9 mouse cellular contexts compared by ENCODE assay signal in the genomic region with DNA sequence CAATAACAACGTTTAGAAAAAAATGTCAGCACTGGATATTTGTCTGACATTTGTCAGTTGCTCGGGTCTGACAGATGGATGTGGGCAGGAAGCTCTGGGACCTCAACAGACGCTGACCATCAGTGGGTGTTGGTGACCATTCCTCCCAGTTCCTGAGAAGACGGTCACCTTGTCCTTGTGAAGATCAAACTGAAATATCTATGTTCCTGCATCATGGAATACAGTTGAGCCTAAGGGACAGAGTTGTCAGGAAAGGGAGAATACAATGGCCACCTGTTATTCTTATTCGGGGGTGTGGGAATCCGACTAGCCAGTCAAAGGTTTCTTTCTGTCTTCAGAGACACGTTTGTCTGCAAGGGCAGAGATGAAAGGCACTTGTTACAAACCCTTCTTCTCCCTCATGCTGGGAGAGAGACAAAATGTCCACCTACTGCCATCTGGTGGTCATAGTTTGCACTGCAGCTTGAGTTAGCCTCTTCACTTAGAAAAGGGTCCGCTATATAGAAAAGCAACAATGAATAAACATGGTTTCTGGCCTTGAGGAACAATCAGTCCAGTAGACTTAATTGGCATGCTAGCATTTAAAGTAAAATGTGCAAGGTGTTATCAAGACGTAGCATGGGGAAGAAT. TPM values are rescaled to one million over a fixed set of nuclear protein-coding genes. Genes with fewer than 3 reads are reported as not detected.
A peak's percentile ranks its signal among the peaks of the same experiment; 100 is the strongest.
DNase-seq lines count a peak whose midpoint lies in the region; ATAC-seq and TF ChIP-seq lines count a peak whose summit lies in the region.
"Had no signal": no experiment of that assay in that cellular context is flagged by ENCODE, and none has a peak within 500 bp of the region (broad histone marks: within the 10 kb centered on the region; RNA-seq: fewer than 3 reads in every experiment).

No protein-coding gene starts in this region.

- no peaks in the 10 kb centered on the region for H3K27me3 ChIP-seq in embryonic facial prominence, embryonic 11.5 days (ENCODE audit: control insufficient read depth, insufficient read depth, low read length)
- no peaks in the 10 kb centered on the region for H3K27me3 ChIP-seq in liver, postnatal 0 days (ENCODE audit: insufficient read depth, low read length)
- no peaks in the 10 kb centered on the region for H3K27me3 ChIP-seq in neural tube, embryonic 14.5 days (ENCODE audit: control insufficient read depth, insufficient read depth, low read length)

- WGBS in embryonic facial prominence, embryonic 11.5 days: 37% methylated on average over 9 of the region's 9 CpGs
- 37% methylated on average over 9 of the region's 9 CpGs for WGBS in liver, postnatal 0 days (ENCODE audit: insufficient replicate concordance)
- 38% methylated on average over 9 of the region's 9 CpGs for WGBS in neural tube, embryonic 14.5 days

- H3K4me2 ChIP-seq in embryonic facial prominence, embryonic 11.5 days (ENCODE audit: low read depth, low read length): no peak overlapping the region
- H3K4me2 ChIP-seq in liver, postnatal 0 days (ENCODE audit: low read depth, low read length): no peak overlapping the region
- no peak overlapping the region for H3K4me2 ChIP-seq in neural tube, embryonic 14.5 days (ENCODE audit: low read depth, low read length)

- H3K4me3 ChIP-seq in embryonic facial prominence, embryonic 11.5 days (ENCODE audit: low read depth, low read length): no peak overlapping the region
- H3K4me3 ChIP-seq in liver, postnatal 0 days (ENCODE audit: low read depth, low read length): no peak overlapping the region
- H3K4me3 ChIP-seq in neural tube, embryonic 14.5 days (ENCODE audit: low read depth, low read length): no peak overlapping the region
- H3K4me3 ChIP-seq: erythroblast, embryonic 14.5 days had no signal

- no peak for TF ChIP-seq EP300 in liver, postnatal 0 days (IDR thresholded peaks at IDR 0.05; ENCODE audit: low read depth)

- no peak overlapping the region for H3K27ac ChIP-seq in embryonic facial prominence, embryonic 11.5 days (replicated peaks; ENCODE audit: low read depth, low read length)
- no peak overlapping the region for H3K27ac ChIP-seq in liver, postnatal 0 days (ENCODE audit: low read depth)
- no peak overlapping the region for H3K27ac ChIP-seq in neural tube, embryonic 14.5 days (ENCODE audit: low read depth, low read length)

- no peak for ATAC-seq in embryonic facial prominence, embryonic 11.5 days (replicated peaks; ENCODE audit: insufficient number of reproducible peaks, low FRiP score, low TSS enrichment, low read depth)
- ATAC-seq in liver, postnatal 0 days: no peak
- ATAC-seq in neural tube, embryonic 14.5 days (ENCODE audit: low read depth): peak; percentile 54; the same call in 1 of the 2 replicates

- no peaks in the 10 kb centered on the region for H3K36me3 ChIP-seq in embryonic facial prominence, embryonic 11.5 days (replicated peaks; ENCODE audit: control insufficient read depth, insufficient read depth, low read depth, low read length)
- H3K36me3 ChIP-seq in liver, postnatal 0 days (replicated peaks; ENCODE audit: insufficient read depth, low read length): no peaks in the 10 kb centered on the region
- no peaks in the 10 kb centered on the region for H3K36me3 ChIP-seq in neural tube, embryonic 14.5 days (ENCODE audit: control insufficient read depth, insufficient read depth, low read length)

- no peak overlapping the region for H3K9ac ChIP-seq in embryonic facial prominence, embryonic 11.5 days (replicated peaks; ENCODE audit: low read length)
- no peak overlapping the region for H3K9ac ChIP-seq in liver, postnatal 0 days (replicated peaks)
- H3K9ac ChIP-seq in neural tube, embryonic 14.5 days (replicated peaks; ENCODE audit: low read depth, low read length): no peak overlapping the region

- DNase-seq in CD4-positive helper T cell, adult 2 months (ENCODE audit: low read depth, low spot score): peak; percentile 67
- DNase-seq in adrenal gland, postnatal 36 days: peak; percentile 79 to 84
- DNase-seq in embryonic facial prominence, embryonic 11.5 days (ENCODE audit: low spot score): peak; percentile 90
- DNase-seq in heart, adult 8-10 months (ENCODE audit: low spot score): peak; percentile 83
- peak; percentile 90 for DNase-seq in kidney, postnatal 10 days
- DNase-seq in liver, postnatal 0 days: peak; percentile 79
- peak; percentile 39 to 50 for DNase-seq in thymus, adult 18-20 months

- no peaks in the 10 kb centered on the region for H3K9me3 ChIP-seq in embryonic facial prominence, embryonic 11.5 days (replicated peaks; ENCODE audit: control insufficient read depth, low read length)
- no peaks in the 10 kb centered on the region for H3K9me3 ChIP-seq in liver, postnatal 0 days (ENCODE audit: low read length)
- H3K9me3 ChIP-seq in neural tube, embryonic 14.5 days (ENCODE audit: control insufficient read depth, low read length): no peaks in the 10 kb centered on the region

- TF ChIP-seq CTCF in liver, postnatal 0 days (IDR thresholded peaks at IDR 0.05; ENCODE audit: low read depth): peak; percentile 91

- no peaks in the 10 kb centered on the region for H3K4me1 ChIP-seq in embryonic facial prominence, embryonic 11.5 days (ENCODE audit: control insufficient read depth, insufficient read depth, low read length)
- H3K4me1 ChIP-seq in liver, postnatal 0 days (ENCODE audit: insufficient read depth): no peaks in the 10 kb centered on the region
- no peaks in the 10 kb centered on the region for H3K4me1 ChIP-seq in neural tube, embryonic 14.5 days (ENCODE audit: control insufficient read depth, insufficient read depth, low read length)

RNA-seq across cellular contexts. Expression of gene Tprg, which starts 23.0 kb away (rescaled TPM):
- not detected for total RNA-seq in adrenal gland, postnatal 36 days (2021)
- not detected in 2 replicates for polyA plus RNA-seq in embryonic facial prominence, embryonic 11.5 days (2014; fragmentation: Nextera tagmentation; extraction: Ambion mirVana)
- total RNA-seq in heart, adult 8-10 months (2022): not detected
- not detected in 2 replicates for polyA plus RNA-seq in liver, postnatal 0 days (2015; fragmentation: Nextera tagmentation; extraction: Ambion mirVana)
- polyA plus RNA-seq in neural tube, embryonic 14.5 days (2014; fragmentation: Nextera tagmentation; extraction: Ambion mirVana): not detected in 2 replicates
- polyA plus RNA-seq: erythroblast, embryonic 14.5 days had no signal
